Mouse (Mus musculus) lung, postnatal 36 days (tissue): ENCODE data around the gene Bean1.

Experiments
- DNase-seq: peaks from one replicate; pipeline ENCODE4 v3.0.0; 2022; ENCODE audit warnings: mixed read lengths

Gene Bean1

DNA sequence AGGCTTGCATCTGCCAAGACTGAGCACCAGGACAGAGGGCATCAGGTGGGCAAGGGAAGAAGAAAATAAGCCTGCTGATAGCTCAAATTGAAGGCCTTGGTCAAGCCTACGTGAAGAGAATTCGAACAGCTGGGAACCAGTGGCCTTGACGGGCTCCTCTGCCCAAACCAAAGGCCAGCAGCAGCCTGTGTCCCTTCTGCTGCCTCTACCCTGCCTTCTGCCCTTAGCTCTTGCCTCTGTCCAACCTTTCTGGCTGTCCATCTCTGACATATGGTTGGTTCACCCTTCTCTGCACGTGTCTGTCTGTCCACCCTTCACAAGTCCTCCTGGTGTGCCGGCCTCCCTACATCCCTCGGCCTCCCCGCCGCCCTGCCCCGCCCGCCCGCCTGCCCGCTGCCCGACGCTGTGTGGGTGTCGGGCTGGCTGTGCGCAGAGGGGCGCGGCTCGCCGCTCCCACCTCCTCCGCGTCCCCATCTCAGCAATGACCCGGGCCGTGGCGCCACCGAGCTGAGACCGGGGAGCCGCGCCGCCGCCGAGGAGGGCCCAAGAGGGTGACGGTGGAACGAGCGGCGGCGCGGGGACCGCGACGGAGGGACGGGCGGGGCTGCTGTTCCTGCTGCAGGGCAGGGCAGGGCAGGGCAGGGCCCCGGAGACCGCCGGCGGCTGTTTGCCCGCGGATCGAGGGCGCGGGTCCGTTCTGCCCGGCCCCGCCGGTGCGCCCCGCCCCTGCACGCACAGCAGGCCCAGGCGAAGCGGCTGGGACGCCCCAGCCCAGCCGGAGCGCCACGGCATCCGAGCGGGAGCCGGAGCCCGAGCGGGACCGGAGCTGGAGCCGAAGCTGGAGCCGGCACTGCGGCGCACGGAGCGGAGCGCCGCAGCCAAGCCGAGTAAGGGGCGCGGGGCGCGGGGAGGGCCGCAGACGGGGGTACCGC, at the start of gene Bean1:
Bean1 (plus strand) TSS at position 325 of the 932 bp plus-strand sequence.
- DNase-seq, result peak; percentile 18

DNA sequence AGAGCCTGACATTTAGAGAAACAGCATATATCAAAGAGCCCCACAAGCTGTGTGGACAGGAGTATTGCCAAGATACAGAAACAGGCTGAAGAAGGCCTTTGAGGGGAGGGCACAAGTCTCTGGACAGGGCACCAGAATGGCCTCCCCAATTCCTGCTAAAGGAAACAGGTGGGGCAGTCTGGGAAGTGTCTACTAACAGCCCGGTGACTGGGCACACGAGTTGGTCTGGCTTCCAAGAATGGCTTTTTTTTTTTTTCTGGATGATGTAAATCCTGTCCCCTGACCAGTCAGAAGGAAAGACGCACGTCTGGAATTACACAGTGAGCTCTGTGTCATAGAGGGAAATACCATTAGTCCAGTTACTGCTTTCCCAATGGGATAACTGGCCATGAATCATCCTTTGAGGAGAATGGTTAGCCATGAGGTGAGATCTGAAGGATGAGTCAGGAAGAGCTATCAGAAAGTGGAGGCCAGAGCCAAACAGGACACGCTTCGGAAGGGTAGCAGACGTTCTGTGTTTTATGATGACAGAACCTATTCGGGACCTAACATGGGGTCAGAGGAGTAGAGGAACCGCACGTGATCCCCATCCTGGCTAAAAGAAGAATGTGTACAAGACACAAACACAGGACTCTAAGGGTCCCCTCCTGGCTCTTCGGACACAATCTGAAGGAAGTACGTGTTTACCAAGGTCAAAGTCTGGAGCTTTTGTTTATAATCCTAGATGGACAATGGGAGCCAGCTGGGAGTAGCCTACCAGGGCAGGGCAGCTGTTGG, 48.4 kb upstream of the Bean1 start:
- peak; percentile 77 for DNase-seq

DNA sequence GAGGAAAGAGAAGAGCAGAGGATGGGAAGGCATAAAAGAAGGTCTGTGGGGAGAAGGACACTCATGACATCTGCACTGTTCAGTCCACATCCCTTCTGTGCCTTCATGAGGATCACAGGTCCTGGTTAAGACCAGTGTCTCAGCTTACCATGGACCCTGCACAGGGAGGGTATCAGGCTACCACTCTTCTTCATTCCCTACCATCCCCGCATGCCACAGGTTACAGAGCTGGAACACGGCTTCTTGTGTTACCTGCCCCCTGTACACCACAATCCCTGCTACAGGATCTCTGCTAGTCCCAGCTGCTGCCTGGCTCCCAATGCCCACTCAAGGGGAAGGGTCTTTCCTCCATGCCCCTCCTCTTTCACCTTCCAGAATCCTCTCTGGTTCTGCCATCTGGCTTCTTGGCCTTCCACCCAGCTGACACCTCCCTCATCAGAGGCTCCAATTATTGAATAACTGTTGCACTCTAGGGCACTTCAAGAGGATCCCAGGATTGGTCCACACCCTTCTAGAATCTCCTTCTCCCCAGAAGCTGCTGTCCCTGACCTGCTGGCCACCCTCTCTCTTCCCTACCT, 47.1 kb upstream of the Bean1 start:
- DNase-seq, result no peak

GRCm38 (mm10) chr8:104124534-104124933, 45.7 kb upstream of the Bean1 start:
- no peak for DNase-seq

- no peak for DNase-seq
Observed at GRCm38 (mm10) chr8:104127160-104127883, 42.9 kb upstream of the Bean1 start.

GRCm38 (mm10) chr8:104130916-104131315, 39.3 kb upstream of the Bean1 start:
- DNase-seq, result no peak

- DNase-seq, result peak; percentile 58
Observed at GRCm38 (mm10) chr8:104131414-104131975, 38.7 kb upstream of the Bean1 start.

DNA sequence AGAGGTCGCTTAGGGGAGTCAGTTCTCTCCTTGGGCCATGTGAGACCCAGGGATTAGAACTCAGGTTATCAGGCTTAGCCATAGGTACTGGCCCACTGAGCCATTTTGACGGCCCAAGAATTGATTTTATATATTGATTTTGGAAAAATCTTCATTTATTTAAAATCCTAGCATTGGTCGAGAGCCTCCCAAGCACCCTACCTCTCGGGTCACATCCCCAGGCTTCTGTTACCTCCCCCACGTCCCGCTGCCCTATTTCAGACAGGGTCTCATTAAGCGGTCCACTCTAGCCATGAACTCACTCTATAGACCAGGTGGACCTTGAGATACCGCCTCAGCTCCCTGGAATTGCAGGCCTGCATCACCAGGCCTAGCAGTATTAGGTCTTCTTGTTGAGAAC, 35.7 kb upstream of the Bean1 start:
- no peak for DNase-seq

DNA sequence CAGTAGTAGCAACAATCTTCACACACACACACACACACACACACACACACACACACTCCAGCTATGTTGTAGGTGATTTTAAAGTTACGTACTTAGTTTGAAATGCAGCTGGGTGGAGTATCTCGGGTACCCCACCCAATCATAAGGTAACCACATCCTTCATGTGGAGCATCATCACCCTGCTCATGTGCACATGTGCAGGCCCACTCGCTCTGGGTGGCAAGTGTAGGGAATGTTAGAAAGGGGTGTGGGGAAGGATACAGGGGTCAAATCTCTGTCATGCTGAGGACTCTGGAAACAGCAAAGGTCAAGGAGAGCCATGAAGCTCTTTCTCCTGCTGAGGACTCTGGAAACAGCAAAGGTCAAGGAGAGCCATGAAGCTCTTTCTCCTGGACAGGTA, 34.0 kb upstream of the Bean1 start:
- no peak for DNase-seq

GRCm38 (mm10) chr8:104137636-104138035, 32.6 kb upstream of the Bean1 start:
- no peak for DNase-seq

DNA sequence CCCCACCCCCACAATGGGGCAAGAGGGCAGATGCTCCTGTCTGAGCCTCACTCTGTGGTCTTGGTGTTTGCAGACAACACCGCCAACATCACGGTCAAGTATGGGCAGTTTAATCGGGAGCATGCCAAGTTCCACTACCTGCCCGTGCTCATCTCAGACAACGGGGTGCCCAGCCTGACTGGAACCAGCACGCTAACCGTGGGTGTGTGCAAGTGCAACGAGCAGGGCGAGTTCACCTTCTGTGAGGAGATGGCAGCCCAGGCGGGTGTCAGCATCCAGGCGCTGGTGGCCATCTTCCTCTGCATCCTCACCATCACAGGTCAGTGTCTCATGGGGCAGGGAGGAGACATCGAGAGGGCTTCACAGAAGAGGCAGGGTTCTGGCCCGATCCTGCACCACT, 29.6 kb upstream of the Bean1 start:
- DNase-seq, result no peak

- DNase-seq, result no peak
Observed at GRCm38 (mm10) chr8:104142415-104142814, 27.8 kb upstream of the Bean1 start.

DNA sequence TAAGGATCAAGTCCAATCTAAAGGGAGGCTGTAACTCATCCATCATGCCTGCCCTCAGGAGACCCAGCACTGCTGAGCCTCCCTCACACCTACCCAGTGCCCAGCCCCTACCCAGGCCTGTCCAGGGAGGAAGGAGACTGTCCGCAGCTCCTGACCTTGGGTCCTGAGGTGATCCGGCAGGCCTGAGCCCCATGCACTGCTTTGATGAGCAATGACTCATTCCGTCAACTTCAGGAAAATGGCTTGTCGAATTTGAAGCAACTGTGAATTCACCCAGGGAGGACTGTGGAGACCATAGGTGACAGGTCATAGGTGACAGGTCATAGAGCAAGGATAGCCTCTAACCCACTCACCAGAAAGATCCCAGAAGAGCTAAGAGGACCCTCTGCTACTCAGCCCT, 26.9 kb upstream of the Bean1 start:
- DNase-seq, result no peak

DNA sequence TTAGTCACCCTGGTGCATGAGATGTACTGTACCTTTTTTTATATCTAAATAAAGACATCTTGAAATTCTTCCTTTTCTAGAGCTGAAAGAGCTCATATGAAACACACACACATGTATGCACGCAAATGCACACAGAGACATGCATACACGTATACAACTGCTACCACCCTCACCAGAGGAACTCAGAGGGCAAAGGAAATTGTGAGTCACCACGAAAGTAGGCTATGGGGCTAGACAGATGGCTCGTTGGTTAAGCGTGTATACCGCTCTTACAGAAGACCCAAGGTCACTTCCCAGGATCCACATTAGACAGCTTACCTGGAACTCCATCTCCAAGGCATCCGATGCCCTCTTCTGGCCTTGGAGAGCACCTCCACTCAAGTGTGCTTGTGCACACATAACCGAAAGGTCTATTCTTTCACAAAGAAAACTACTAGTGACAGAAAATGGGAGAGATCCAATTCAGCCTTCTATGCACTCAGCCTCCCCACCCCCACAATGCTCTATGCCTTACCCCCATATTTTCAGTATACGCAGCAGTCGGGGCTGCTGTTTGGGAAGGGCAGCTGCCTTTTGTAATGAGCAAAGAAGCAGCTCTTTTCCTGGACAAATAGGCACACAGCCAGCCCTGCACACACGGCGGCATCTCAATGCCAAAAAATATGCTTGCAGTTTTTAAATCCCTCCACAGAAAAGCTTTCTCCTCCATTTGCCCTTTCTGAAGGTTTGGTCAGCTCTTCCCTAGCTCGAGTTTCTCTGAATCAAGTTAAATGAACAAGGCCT, 25.6 kb upstream of the Bean1 start:
- no peak for DNase-seq

GRCm38 (mm10) chr8:104145981-104146689, 24.1 kb upstream of the Bean1 start:
- DNase-seq, result peak; percentile 92

DNA sequence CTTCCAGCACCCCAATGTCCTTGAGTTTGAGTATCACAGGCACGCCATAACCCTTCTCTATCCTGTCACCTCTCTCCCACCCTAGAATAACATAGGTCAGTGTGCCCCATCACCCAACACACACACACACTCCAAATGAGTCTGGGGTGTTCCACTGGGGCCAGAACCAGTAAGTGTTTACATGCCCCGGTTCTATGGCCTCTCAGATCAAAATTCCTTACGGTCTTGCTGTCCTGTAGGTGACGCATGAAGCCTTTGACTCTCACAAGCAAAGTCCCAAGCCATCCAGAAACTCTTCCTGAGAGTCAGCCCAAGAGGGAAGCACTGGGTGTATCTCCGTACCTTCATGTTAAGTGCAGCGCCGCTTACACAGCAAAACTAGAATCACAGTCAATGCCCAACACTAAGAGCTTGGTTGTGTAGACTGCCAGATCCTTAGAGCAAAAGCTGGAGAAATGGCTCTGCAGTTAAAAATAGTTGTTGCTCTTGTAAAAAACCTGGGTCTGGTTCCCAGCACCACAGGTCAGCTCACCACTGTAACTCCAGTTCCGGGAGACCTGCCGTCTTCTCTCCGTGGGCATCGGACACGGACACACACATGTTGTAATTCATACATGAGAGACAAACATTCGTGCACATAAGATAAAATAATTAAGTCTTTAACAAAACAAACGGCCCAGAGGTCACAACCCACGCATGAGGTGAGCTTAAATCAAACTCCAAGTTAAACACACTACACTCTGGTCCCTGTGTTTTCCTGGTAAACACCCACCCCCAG, 23.3 kb upstream of the Bean1 start:
- DNase-seq, result no peak

GRCm38 (mm10) chr8:104147947-104148346, 22.3 kb upstream of the Bean1 start:
- no peak for DNase-seq

DNA sequence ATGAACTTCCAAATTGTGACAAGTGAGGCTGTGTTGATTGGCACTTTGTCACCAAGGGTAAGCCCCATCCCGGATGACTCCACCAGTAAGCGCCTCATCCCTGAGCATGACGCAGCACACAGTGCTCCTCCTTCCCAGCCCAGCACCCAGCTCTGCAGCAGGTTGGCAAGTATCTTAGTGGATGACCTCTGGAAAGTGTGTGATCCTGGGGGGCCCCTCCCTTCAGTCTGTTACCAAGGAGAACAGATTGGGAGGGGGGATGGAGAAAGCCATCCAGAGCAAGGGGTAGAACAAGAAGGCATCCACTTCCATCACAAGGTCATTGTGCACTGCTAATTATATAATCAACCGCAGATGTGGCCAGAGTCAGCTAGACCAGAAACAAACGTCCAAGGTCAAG, 9.5 kb upstream of the Bean1 start:
- no peak for DNase-seq

- no peak for DNase-seq
Observed at GRCm38 (mm10) chr8:104169461-104169860, 781 bp upstream of the Bean1 start.

DNA sequence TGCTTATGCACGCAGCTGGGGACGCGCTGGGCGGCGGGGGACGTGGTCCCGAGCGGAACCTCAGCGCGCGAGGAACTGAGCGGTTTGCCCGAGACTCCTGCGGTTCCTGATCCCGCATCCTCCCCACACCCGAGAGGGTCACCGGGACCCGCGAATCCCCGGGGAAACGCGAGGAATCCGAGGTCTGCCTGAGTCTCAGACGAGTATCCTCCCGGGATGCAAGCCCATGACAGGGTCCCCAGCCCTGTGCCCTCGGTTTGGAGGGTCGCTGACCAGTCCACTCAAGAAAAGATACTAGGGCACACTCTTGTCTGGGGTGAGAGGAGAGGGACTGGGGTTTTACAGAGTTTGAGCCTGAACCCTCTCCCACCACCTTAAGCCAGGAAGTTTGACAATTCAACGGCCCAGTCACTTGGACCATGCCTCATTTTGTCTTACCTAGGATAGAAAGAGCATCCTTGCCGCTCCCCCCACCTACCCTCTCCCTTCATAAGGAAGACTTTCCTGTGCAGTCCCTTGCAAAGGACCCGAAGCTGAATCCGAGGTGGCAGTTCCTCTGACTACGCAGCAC, 893 bp downstream of the Bean1 start:
- no peak for DNase-seq
